Mouse (Mus musculus) limb, embryonic 14.5 days (tissue): ENCODE measurements at regions not wholly inside any gene's neighbourhood (a gene's known extent, or its start where the extent isn't known, plus 50 kb on each side); places are given as distances from the start of the nearest gene placed in this dataset.

Experiments
- ATAC-seq: fragments of 200-750 bp; cut with Nextera tagmentation; 2 replicates; pipeline ENCODE4 v1.8.0; 2017; ENCODE audit warnings: low read depth, moderate number of reproducible peaks, moderate TSS enrichment; ENCODE audit not compliant: low FRiP score
- DNase-seq: peaks from one replicate; pipeline ENCODE4 v3.0.0-alpha.2; 2015; ENCODE audit warnings: low spot score
- H3K27ac ChIP-seq: fragments of 300-500 bp; sonication (generic); replicated peaks from 2 replicates; pipeline ENCODE4 v1.5.1; 2014; ENCODE audit warnings: low read depth, mild to moderate bottlenecking, low read length, moderate library complexity, mixed read lengths
- H3K27me3 ChIP-seq: fragments of 300-500 bp; sonication (generic); 2 replicates; pipeline ENCODE4 v1.6.1; 2014; ENCODE audit warnings: low read length, mixed read lengths; ENCODE audit not compliant: control insufficient read depth, insufficient read depth
- H3K36me3 ChIP-seq: fragments of 300-500 bp; sonication (generic); 2 replicates; pipeline ENCODE4 v1.6.1; 2014; ENCODE audit warnings: mild to moderate bottlenecking, low read length, moderate library complexity, mixed read lengths; ENCODE audit not compliant: control insufficient read depth, insufficient read depth
- H3K4me1 ChIP-seq: fragments of 300-500 bp; sonication (generic); 2 replicates; pipeline ENCODE4 v1.6.1; 2014; ENCODE audit warnings: antibody characterized with exemption, low read length, mixed read lengths; ENCODE audit not compliant: control insufficient read depth, insufficient read depth
- H3K4me2 ChIP-seq: fragments of 300-500 bp; sonication (generic); replicated peaks from 2 replicates; pipeline ENCODE4 v1.6.1; 2014; ENCODE audit warnings: low read depth, mild to moderate bottlenecking, low read length, moderate library complexity; ENCODE audit not compliant: severe bottlenecking
- H3K4me3 ChIP-seq: fragments of 300-500 bp; sonication (generic); replicated peaks from 2 replicates; pipeline ENCODE4 v1.5.1; 2014; ENCODE audit warnings: low read length
- H3K9ac ChIP-seq: fragments of 300-500 bp; sonication (generic); 2 replicates; pipeline ENCODE4 v1.6.1; 2014; ENCODE audit warnings: mild to moderate bottlenecking, low read depth, low read length, moderate library complexity; ENCODE audit not compliant: severe bottlenecking
- H3K9me3 ChIP-seq: fragments of 300-500 bp; sonication (generic); 2 replicates; pipeline ENCODE4 v1.6.1; 2016; ENCODE audit warnings: low read length; ENCODE audit not compliant: control insufficient read depth
- POLR2A ChIP-seq: fragments of 200-500 bp; IDR thresholded peaks from 2 replicates; pipeline ENCODE4 v1.8.0; 2012; ENCODE audit warnings: inconsistent platforms, mild to moderate bottlenecking, moderate library complexity, borderline replicate concordance; ENCODE audit not compliant: insufficient read depth, insufficient read length; ENCODE audit errors: extremely low read depth
- WGBS: fragments of 180-500 bp; shearing (Covaris S2); extraction: QIAGEN DNeasy Blood & Tissue Kit; methylation state at CpG from one replicate; pipeline ENCODE4 v1.1.7; 2014; 5-methylcytosine and 5-hydroxymethylcytosine counted together

GRCm38 (mm10) chr17:4784296-4784695 lies 209.8 kb upstream of the Arid1b start:
- no peaks in the 10 kb centered on the region for H3K36me3 ChIP-seq
- WGBS: 61% methylated on average over 5 of the region's 5 CpGs

GRCm38 (mm10) chr17:4785281-4785839 lies 208.8 kb upstream of the Arid1b start:
- H3K9me3 ChIP-seq: no peaks in the 10 kb centered on the region
- no peak overlapping the region for H3K27ac ChIP-seq
- H3K4me1 ChIP-seq: no peaks in the 10 kb centered on the region
- no peak for TF ChIP-seq POLR2A
- H3K36me3 ChIP-seq: no peaks in the 10 kb centered on the region
- no peak overlapping the region for H3K4me3 ChIP-seq
- ATAC-seq (no peak), DNase-seq (no peak)
- no peak overlapping the region for H3K9ac ChIP-seq
- WGBS: 60% methylated on average over 6 of the region's 6 CpGs
- H3K27me3 ChIP-seq: no peaks in the 10 kb centered on the region
- H3K4me2 ChIP-seq: no peak overlapping the region

More at GRCm38 (mm10) chr17:4784296-4784695, 209.8 kb upstream of the Arid1b start:
- DNase-seq (no peak), ATAC-seq (no peak)
- Histone ChIP-seq H3K9ac (no peak overlapping the region), H3K4me2 (no peak overlapping the region), H3K27ac (no peak overlapping the region), H3K4me1 (no peaks in the 10 kb centered on the region), H3K4me3 (no peak overlapping the region), H3K27me3 (no peaks in the 10 kb centered on the region), H3K9me3 (no peaks in the 10 kb centered on the region)
- no peak for TF ChIP-seq POLR2A

- DNase-seq: no peak
- Histone ChIP-seq H3K4me2 (no peak overlapping the region), H3K36me3 (no peaks in the 10 kb centered on the region), H3K27me3 (no peaks in the 10 kb centered on the region), H3K9ac (no peak overlapping the region), H3K4me3 (no peak overlapping the region), H3K9me3 (no peaks in the 10 kb centered on the region), H3K4me1 (no peaks in the 10 kb centered on the region), H3K27ac (no peak overlapping the region)
- no peak for TF ChIP-seq POLR2A
- no peak for ATAC-seq
Observed at GRCm38 (mm10) chr17:4786524-4786923, 207.6 kb upstream of the Arid1b start.

DNA sequence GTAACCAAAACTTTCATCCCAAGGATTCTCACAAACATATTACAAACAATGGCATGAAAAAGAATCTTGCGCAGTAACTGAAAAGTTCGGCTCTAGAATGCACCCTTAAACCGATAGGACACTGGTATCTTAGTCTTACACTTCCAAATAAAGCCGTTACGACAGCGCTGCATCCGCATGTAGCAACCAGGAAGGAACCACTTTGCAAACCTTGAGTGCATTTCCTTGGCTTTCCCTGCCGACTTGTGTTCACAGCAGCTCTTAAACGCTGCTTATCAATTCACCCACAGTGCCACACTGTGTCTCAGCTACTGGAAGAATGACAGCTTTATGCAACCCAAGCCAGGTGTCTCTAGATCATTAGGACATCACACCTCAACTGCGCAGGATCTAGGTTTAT lies 202.3 kb upstream of the Arid1b start:
- ATAC-seq: no peak
- no peak overlapping the region for H3K27ac ChIP-seq
- no peak overlapping the region for H3K4me3 ChIP-seq
- no peaks in the 10 kb centered on the region for H3K4me1 ChIP-seq
- no peak for TF ChIP-seq POLR2A
- DNase-seq: no peak
- no peak overlapping the region for H3K4me2 ChIP-seq
- no peaks in the 10 kb centered on the region for H3K36me3 ChIP-seq
- H3K9ac ChIP-seq: no peak overlapping the region
- WGBS: 78% methylated on average over 10 of the region's 10 CpGs
- H3K9me3 ChIP-seq: no peaks in the 10 kb centered on the region
- no peaks in the 10 kb centered on the region for H3K27me3 ChIP-seq

GRCm38 (mm10) chr17:4796241-4796640 lies 197.9 kb upstream of the Arid1b start:
- no peak for TF ChIP-seq POLR2A

DNA sequence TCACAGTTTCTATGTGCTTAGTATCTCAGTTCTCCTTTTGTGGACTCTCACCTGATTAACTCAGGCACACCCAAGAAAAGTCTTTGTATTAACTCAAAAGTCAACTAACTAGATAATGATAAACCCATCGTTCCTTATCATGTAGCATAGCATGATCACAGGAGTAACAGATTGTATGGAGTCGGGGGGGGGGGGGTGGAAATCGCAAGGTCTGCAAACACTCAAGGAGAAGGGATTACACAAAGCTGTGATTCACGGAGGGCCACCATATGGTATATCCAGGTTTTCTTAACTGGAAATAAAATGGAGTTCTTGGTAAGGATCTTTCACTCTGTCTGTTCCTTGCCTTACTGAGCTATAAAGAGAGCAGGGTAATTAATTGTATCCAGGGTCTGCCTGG lies 190.1 kb upstream of the Arid1b start:
- Histone ChIP-seq H3K4me3 (no peak overlapping the region), H3K9ac (no peak overlapping the region), H3K27me3 (no peaks in the 10 kb centered on the region), H3K4me2 (no peak overlapping the region), H3K36me3 (no peaks in the 10 kb centered on the region), H3K9me3 (no peaks in the 10 kb centered on the region), H3K27ac (no peak overlapping the region), H3K4me1 (peaks cover 6% of the 10 kb centered on the region; the same call in 1 of the 2 replicates)
- 76% methylated on average over 4 of the region's 4 CpGs for WGBS
- no peak for DNase-seq
- ATAC-seq: no peak
- TF ChIP-seq POLR2A: no peak

More at GRCm38 (mm10) chr17:4796241-4796640, 197.9 kb upstream of the Arid1b start:
- DNase-seq: no peak
- Histone ChIP-seq H3K4me1 (no peaks in the 10 kb centered on the region), H3K4me3 (no peak overlapping the region), H3K27me3 (no peaks in the 10 kb centered on the region), H3K9ac (no peak overlapping the region), H3K9me3 (no peaks in the 10 kb centered on the region), H3K4me2 (no peak overlapping the region), H3K27ac (no peak overlapping the region), H3K36me3 (no peaks in the 10 kb centered on the region)
- ATAC-seq: no peak
- WGBS: 68% methylated on average over 3 of the region's 3 CpGs
